Mouse (Mus musculus): Measurements from ENCODE around the gene Cit.

Gene Cit

GRCm38 (mm10) chr5:115852431-115852830, 7.4 kb downstream of the Cit start:
- no peak for DNase-seq

DNA sequence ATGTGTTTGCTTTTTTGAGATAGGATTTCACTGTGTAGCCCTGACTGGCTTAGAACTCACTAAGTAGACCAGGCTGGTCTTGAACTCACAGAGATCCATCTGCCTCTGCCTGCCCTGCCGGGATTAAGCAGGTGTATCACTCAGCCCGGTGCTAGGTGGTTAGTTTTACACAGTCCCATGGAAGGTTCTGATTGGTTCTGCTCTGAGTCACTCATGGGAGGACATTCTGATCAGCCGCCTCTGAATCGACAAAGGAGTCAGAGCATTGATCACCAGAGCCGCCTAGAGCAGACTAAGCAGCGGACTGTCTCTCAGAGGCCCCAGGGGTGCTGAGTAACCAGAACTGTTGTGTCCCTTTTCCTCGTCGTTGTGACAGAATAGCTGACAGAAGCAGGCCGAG, 8.6 kb downstream of the Cit start:
- no peak for DNase-seq

DNA sequence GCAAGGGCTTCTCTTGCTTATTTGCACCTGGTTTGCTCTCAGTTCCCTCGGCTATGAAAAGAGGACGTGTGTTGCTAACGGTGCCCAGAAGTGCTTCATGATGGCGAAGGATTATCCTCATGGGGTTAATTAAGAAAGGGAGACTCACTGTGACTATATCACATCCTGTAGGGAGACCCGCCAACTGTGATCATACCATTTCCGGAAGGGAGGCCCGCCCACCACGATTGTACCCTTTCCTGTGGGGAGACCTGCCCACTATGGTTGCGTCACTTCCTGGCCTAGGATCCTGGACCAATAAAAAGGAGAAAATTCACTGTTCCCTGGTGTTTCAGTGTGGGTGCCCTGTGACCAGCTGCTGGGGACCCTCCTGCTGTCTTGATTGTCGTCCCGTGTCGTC, 9.3 kb downstream of the Cit start:
- DNase-seq = no peak

- no peak for DNase-seq
Observed at GRCm38 (mm10) chr5:115858652-115859051, 13.6 kb downstream of the Cit start.

DNA sequence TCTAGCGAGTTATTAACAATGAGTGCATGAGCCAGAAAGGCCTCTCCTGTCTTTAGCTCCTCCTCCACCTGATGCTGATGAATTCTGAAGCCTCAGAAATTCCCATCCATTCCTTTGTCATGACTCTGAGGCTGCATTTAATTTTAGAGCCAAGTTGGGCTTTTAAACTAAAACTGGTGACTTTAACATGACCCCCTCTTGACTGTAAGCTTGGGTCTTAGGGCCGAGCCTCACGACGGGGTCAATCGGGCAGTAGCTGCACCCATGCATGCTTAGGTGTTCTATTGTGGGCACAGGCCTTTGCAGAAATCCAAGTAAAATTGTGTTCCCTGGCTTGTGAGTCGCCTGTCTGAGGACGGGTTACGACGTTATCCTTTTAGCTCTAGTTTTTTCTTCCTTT, 14.4 kb downstream of the Cit start:
- DNase-seq = no peak

DNA sequence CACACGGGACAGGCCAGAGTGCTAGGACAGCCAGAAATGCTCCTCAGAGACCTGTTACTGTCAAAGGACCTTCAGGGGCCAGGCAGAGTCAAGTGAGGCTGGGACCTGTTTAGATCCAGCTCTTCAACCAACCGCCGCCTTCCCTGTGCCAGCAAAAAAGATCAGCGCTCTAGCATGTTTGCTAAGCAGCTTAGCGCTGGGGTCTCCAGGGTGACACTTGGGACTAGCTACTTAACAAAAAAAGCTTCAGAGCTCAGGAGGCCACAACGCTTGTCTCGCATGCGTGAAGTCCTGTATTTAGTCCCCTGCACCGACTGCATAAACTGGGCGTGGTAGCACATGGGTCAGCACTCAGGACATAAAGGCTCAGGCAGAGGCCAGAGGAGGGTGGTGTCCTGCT, 16.9 kb downstream of the Cit start:
- no peak for DNase-seq

GRCm38 (mm10) chr5:115862439-115862838, 17.4 kb downstream of the Cit start:
- DNase-seq = no peak

DNA sequence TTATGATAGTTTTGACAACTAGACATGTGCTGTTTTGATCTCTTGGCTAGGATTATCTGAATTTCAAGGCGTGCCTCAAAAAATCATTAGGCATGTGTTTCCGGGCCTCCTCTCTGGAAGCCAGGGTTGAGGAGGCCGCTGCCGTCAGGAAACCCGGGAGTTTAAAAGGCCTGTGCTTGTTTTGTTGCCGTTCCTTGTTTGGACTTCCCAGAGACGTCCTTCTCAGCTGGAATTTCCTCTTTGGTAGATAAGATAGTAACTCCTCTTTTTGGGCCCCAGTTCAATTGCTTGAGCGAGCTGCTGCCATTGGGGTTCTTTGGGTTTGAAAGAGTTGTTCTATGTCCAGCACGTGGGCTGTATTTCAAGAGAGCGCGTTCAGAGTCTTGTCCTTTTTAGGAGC, 21.2 kb downstream of the Cit start:
- DNase-seq = no peak

- no peak for DNase-seq
Observed at GRCm38 (mm10) chr5:115868540-115868939, 23.5 kb downstream of the Cit start.

- no peak for DNase-seq
Observed at GRCm38 (mm10) chr5:115869198-115869597, 24.1 kb downstream of the Cit start.

- DNase-seq = no peak
Observed at GRCm38 (mm10) chr5:115871153-115871552, 26.1 kb downstream of the Cit start.

DNA sequence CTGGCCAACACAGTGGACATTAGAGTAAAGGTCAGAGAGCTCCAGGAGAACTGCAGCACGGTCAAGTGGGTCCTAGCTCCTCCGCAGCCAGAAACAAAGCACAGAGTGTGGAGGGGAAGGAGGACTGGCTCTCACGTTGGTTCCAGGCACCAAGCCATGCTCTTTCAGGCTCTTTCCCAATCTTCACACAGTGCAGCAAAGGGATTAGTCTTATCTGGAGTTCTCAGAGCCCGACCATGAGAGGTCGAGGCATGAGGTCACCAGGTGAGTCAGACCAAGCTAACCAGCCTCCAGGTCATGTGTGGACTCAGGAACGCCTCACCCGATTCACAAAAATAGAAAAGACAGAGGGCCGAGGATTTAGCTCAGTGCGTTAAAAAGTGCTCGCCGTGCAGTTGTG, 27.0 kb downstream of the Cit start:
- no peak for DNase-seq

DNA sequence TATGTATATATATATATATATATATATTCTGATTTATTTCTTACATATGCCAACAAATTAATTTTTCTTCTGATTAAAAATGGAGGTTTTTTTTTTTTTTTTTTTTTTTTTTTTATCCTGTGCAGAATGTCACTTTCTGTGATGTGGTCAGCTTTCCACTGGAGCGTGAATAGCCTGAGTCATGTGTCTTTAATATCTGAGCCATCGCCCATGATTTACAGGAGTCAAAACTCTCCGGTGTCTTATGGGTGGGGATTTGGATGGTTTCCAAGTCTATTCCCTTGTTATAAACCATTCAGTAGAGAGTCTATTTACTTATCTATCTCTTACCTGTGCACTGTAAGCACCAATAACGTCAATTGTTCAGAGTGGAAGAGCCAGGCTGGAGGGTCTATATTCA, 27.9 kb downstream of the Cit start:
- no peak for DNase-seq

- no peak for DNase-seq
Observed at GRCm38 (mm10) chr5:115877425-115877824, 32.3 kb downstream of the Cit start.

DNA sequence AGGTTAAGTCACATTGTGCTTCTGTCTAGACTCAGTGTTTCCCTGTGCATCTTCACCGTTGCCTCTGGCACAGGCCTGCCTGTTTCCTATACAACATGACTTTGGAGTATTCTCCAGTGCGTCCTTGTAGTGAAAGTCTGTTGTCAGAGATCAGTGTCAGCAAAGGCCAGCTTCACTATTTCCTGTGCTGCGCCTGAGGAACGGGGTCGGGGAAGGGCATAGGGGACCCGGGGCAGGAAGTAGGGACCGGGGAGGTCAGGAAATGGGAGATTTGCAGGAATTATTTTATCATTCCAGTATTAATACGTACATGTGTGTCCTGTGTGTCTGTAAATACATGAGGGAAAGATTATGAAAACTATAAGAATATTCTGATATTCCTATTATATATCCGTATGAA, 37.1 kb downstream of the Cit start:
- no peak for DNase-seq

DNA sequence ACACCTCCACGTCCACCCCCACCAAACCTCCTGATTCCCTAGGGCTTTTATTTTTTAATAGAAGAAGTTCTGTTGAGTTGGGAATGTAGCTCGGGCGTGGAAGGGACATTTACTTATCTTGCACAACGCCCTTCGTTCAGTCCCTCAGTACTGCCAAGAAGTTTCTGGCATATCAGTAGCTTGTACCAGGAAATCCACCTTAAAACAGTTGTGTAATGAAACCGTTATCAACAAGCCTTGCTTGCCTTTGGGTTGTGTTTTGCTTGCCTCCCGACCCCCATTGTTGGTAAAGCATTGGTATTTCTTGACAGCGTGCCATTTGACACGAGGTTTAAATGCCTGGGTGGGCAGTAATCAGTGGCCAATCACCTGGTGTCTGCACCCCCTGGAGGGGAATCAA, 39.4 kb downstream of the Cit start:
- no peak for DNase-seq

DNA sequence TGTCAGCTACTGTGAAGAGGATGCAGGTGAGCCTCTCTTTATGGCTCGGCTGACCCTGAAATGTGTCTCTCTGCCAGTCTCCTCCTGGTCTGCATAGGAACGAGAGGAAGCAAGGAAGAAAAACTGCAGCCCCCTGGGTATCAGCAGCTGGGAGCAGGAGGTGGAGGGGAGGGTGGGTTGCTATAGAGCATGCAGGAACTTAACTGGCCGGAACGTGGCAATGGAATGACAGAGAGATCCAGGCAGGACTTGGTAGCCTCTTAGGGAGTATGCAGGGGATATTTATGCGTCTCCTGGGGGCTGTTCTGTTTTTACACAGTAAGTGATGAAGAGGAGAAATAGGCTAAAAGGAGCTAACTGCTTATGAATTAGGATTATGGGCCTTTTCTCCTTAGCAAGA, 48.7 kb downstream of the Cit start:
- DNase-seq = no peak

GRCm38 (mm10) chr5:115897036-115897435, 52.0 kb downstream of the Cit start:
- DNase-seq = no peak

- DNase-seq = peak; percentile 77
Observed at GRCm38 (mm10) chr5:115907037-115908009, 62.2 kb downstream of the Cit start.

DNA sequence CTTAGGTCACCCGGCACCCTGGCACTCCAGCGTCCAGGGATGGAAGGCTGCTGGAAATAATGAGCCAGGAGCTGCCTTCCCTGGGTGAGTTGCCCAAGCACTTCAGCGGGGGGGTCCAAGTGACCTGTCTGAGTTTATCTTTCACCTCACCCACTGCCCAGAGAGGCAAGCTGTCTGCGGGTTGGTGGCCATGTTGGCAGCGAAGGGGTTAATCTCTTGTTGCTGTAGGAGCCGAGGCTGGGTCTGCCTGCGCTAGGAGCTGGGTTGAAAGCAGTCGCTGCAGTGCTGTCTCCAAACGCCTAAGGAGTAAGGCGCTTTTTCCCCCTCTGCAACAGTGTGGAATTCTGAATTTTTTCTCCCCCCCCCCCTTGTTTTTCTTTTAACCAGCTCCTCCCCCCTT, 63.2 kb downstream of the Cit start:
- peak; percentile 59 for DNase-seq

- DNase-seq = peak; percentile 29
Observed at GRCm38 (mm10) chr5:115908699-115909098, 63.6 kb downstream of the Cit start.

DNA sequence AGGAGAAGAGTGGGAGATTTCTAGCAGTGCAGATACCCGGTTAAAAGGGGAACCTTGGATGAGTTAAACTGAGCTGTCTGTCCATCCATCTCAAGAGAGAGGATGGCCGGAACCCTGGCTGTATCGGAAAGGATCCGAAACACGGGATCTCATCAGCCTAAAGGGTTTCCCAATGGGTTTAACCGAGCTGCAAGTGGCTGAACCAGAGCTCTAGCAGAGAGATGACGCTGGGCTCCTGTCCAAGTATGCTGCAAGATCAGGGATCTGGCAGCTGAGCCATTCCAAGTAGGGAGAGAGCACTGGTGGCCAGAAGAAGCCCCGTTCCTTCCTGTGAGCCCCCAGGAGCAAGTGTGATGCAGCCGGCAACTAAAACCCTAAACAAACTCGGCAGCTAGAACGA, 64.0 kb downstream of the Cit start:
- peak; percentile 62 for DNase-seq

GRCm38 (mm10) chr5:115910491-115910890, 65.4 kb downstream of the Cit start:
- DNase-seq = no peak

GRCm38 (mm10) chr5:115915481-115915880, 70.4 kb downstream of the Cit start:
- no peak for DNase-seq

- DNase-seq = no peak
Observed at GRCm38 (mm10) chr5:115917960-115918359, 72.9 kb downstream of the Cit start.

All from cerebellum, adult 8-10 months (tissue).